Mouse (Mus musculus) CH12.LX (cell line): ENCODE data around the gene Mettl24. TPM values are rescaled to one million over a fixed set of nuclear protein-coding genes. Genes with fewer than 3 reads are reported as not detected.
A peak's percentile ranks its signal among the peaks of the same experiment; 100 is the strongest.

ENCODE experiments used
- DNase-seq: peaks from one replicate; pipeline ENCODE4 v3.0.0-alpha.2; 2013; ENCODE audit errors: extremely low read depth
- H3K27ac ChIP-seq: 2 replicates; pipeline ENCODE4 v1.5.1; 2012; ENCODE audit warnings: low read depth, mild to moderate bottlenecking, control low read depth, moderate library complexity; ENCODE audit not compliant: insufficient read depth
- H3K27me3 ChIP-seq: replicated peaks from 2 replicates; pipeline ENCODE3; 2012; ENCODE audit warnings: inconsistent platforms
- H3K36me3 ChIP-seq, 2 experiments: replicated peaks in 1 of 2; 2 replicates each; pipeline versions ENCODE3 to v1.6.1; 2012; ENCODE audit warnings: inconsistent platforms in 1 of 2, low read length in 1 of 2, mild to moderate bottlenecking in 1 of 2, mixed read lengths in 1 of 2, moderate library complexity in 1 of 2; ENCODE audit not compliant: control insufficient read depth in 1 of 2, insufficient read depth in 1 of 2
- H3K4me1 ChIP-seq, 2 experiments: 2 replicates each; pipeline ENCODE4 v1.6.1; 2012; ENCODE audit warnings: inconsistent platforms in 1 of 2, moderate library complexity in 1 of 2; ENCODE audit not compliant: insufficient read depth in 2 of 2, control insufficient read depth in 1 of 2
- H3K4me2 ChIP-seq: 2 replicates; pipeline ENCODE4 v1.6.1; 2012; ENCODE audit warnings: low read depth, mild to moderate bottlenecking, control low read depth; ENCODE audit not compliant: poor library complexity, insufficient read depth, severe bottlenecking
- H3K4me3 ChIP-seq, 3 experiments: fragments of 150-350 bp in 1 of 3; sonication (generic) in 1 of 3; replicated peaks in 1 of 3; 2 replicates each; pipeline versions ENCODE3 to v1.5.1; 2011 to 2012; ENCODE audit warnings: low read depth in 2 of 3, low read length in 2 of 3, mild to moderate bottlenecking in 2 of 3, moderate library complexity in 2 of 3, control low read depth in 1 of 3, improper control_type of control experiment in 1 of 3, inconsistent platforms in 1 of 3, mixed read lengths in 1 of 3; ENCODE audit not compliant: poor library complexity in 1 of 3
- H3K79me2 ChIP-seq: replicated peaks from 2 replicates; pipeline ENCODE4 v1.6.1; 2012; ENCODE audit warnings: mild to moderate bottlenecking, moderate library complexity; ENCODE audit not compliant: control insufficient read depth, poor library complexity, insufficient read depth, severe bottlenecking; ENCODE audit errors: extremely low read depth
- H3K9ac ChIP-seq: 2 replicates; pipeline ENCODE4 v1.6.1; 2012; ENCODE audit warnings: low read depth, mild to moderate bottlenecking, control low read depth, moderate library complexity; ENCODE audit not compliant: insufficient read depth
- H3K9me3 ChIP-seq: replicated peaks from 2 replicates; pipeline ENCODE3; 2012; ENCODE audit warnings: low read length, inconsistent platforms, mixed read lengths
- BHLHE40 ChIP-seq: IDR thresholded peaks from 2 replicates; pipeline ENCODE4 v1.6.1; 2011; ENCODE audit warnings: mild to moderate bottlenecking, low read depth, low read length, improper control_type of control experiment
- CHD2 ChIP-seq: IDR thresholded peaks from 2 replicates; pipeline ENCODE4 v1.6.1; 2011; ENCODE audit warnings: low read length, improper control_type of control experiment
- E2F4 ChIP-seq: IDR thresholded peaks from 2 replicates; pipeline ENCODE4 v1.6.1; 2011; ENCODE audit warnings: low read depth, low read length, improper control_type of control experiment; ENCODE audit not compliant: insufficient replicate concordance
- ELF1 ChIP-seq: IDR thresholded peaks from 2 replicates; pipeline ENCODE4 v1.6.1; 2014; ENCODE audit warnings: low read depth, mild to moderate bottlenecking, inconsistent platforms, low read length, improper control_type of control experiment
- ETS1 ChIP-seq: conservative IDR thresholded peaks from 2 replicates; pipeline ENCODE4 v1.6.1; 2012; ENCODE audit warnings: low read depth, mild to moderate bottlenecking, inconsistent platforms, low read length, improper control_type of control experiment, moderate library complexity
- GABPA ChIP-seq: IDR thresholded peaks from 2 replicates; pipeline ENCODE4 v1.6.1; 2012; ENCODE audit warnings: low read depth, low read length, improper control_type of control experiment, inconsistent platforms; ENCODE audit not compliant: insufficient replicate concordance
- HCFC1 ChIP-seq: IDR thresholded peaks from 2 replicates; pipeline ENCODE4 v1.6.1; 2012; ENCODE audit warnings: low read depth, mild to moderate bottlenecking, inconsistent platforms, low read length, improper control_type of control experiment
- IRF4 ChIP-seq: IDR thresholded peaks from 2 replicates; pipeline ENCODE4 v1.6.1; 2014; ENCODE audit warnings: low read depth, mild to moderate bottlenecking, inconsistent platforms, low read length, improper control_type of control experiment
- JUN ChIP-seq: IDR thresholded peaks from 2 replicates; pipeline ENCODE4 v1.6.1; 2011; ENCODE audit warnings: low read depth, mild to moderate bottlenecking, low read length, improper control_type of control experiment, moderate library complexity; ENCODE audit not compliant: insufficient read depth
- MAFK ChIP-seq: IDR thresholded peaks from 2 replicates; pipeline ENCODE4 v1.6.1; 2011; ENCODE audit warnings: low read length, improper control_type of control experiment; ENCODE audit not compliant: insufficient replicate concordance
- MAZ ChIP-seq: IDR thresholded peaks from 2 replicates; pipeline ENCODE4 v1.6.1; 2012; ENCODE audit warnings: low read depth, mild to moderate bottlenecking, inconsistent platforms, low read length, improper control_type of control experiment, moderate library complexity
- MEF2A ChIP-seq: IDR thresholded peaks from 2 replicates; pipeline ENCODE4 v1.6.1; 2014; ENCODE audit warnings: low read depth, mild to moderate bottlenecking, inconsistent platforms, low read length, improper control_type of control experiment, borderline replicate concordance
- NRF1 ChIP-seq: IDR thresholded peaks from 2 replicates; pipeline ENCODE4 v1.6.1; 2014; ENCODE audit warnings: low read depth, mild to moderate bottlenecking, inconsistent platforms, low read length, improper control_type of control experiment, moderate library complexity
- PAX5 ChIP-seq: IDR thresholded peaks from 2 replicates; pipeline ENCODE4 v1.6.1; 2012; ENCODE audit warnings: low read length, inconsistent platforms, mixed read lengths
- POLR2A ChIP-seq: IDR thresholded peaks from 2 replicates; pipeline ENCODE4 v1.6.1; 2011; ENCODE audit warnings: low read depth, mild to moderate bottlenecking, improper control_type of control experiment, low read length
- RAD21 ChIP-seq: IDR thresholded peaks from 2 replicates; pipeline ENCODE4 v1.6.1; 2011; ENCODE audit warnings: low read depth, mild to moderate bottlenecking, low read length, improper control_type of control experiment, moderate library complexity
- SIN3A ChIP-seq: IDR thresholded peaks from 2 replicates; pipeline ENCODE4 v1.6.1; 2012; ENCODE audit warnings: low read length, improper control_type of control experiment, inconsistent platforms
- SMC3 ChIP-seq: IDR thresholded peaks from 2 replicates; pipeline ENCODE4 v1.6.1; 2011; ENCODE audit warnings: low read depth, low read length, improper control_type of control experiment
- TBP ChIP-seq: conservative IDR thresholded peaks from 2 replicates; pipeline ENCODE4 v1.6.1; 2011; ENCODE audit warnings: low read depth, low read length, improper control_type of control experiment
- UBTF ChIP-seq: IDR thresholded peaks from 2 replicates; pipeline ENCODE4 v1.6.1; 2012; ENCODE audit warnings: low read depth, mild to moderate bottlenecking, inconsistent platforms, low read length, improper control_type of control experiment, moderate library complexity
- USF1 ChIP-seq: IDR thresholded peaks from 2 replicates; pipeline ENCODE4 v1.6.1; 2014; ENCODE audit warnings: low read depth, mild to moderate bottlenecking, inconsistent platforms, low read length, improper control_type of control experiment
- ZC3H11A ChIP-seq: IDR thresholded peaks from 2 replicates; pipeline ENCODE4 v1.6.1; 2012; ENCODE audit warnings: low read depth, mild to moderate bottlenecking, inconsistent platforms, low read length, improper control_type of control experiment
- ZMIZ1 ChIP-seq: IDR thresholded peaks from 2 replicates; pipeline ENCODE4 v1.6.1; 2012; ENCODE audit warnings: low read depth, mild to moderate bottlenecking, inconsistent platforms, low read length, improper control_type of control experiment
- dilution Hi-C: fragments of 300-500 bp; cut with MboI; formaldehyde crosslinking; loops from 2 replicates; pipeline ENCODE4 v1.14.3; 2020; ENCODE audit warnings: low sequenced_read_pairs; ENCODE audit not compliant: extremely low pct_unique_long_range_greater_than_20kb, extremely low pct_ligation_motif_present
- in situ Hi-C: fragments of 300-500 bp; cut with MboI; formaldehyde crosslinking; loops from 3 replicates; pipeline ENCODE4 v1.14.3; 2019; ENCODE audit warnings: low sequenced_read_pairs, low pct_ligation_motif_present, low pct_unique_long_range_greater_than_20kb, mixed read lengths
- polyA plus RNA-seq: library from polyadenylated mRNA; unstranded; fragments of >175 nt; gene quantifications from 2 replicates; pipeline ENCODE4 v1.2.1, GENCODE M21; 2012; ENCODE audit warnings: low read depth; ENCODE audit not compliant: insufficient read length
- total RNA-seq, 2 experiments: library from RNA; depleted of rRNA; stranded (reverse); fragments of 300-350 nt in 1 of 2; fragments of >200 nt in 1 of 2; gene quantifications; 2 replicates each; pipeline ENCODE4 v1.2.3; 2012 to 2014

Mettl24 gene
- total and polyA plus RNA-seq, 3 experiments, result not detected

DNA sequence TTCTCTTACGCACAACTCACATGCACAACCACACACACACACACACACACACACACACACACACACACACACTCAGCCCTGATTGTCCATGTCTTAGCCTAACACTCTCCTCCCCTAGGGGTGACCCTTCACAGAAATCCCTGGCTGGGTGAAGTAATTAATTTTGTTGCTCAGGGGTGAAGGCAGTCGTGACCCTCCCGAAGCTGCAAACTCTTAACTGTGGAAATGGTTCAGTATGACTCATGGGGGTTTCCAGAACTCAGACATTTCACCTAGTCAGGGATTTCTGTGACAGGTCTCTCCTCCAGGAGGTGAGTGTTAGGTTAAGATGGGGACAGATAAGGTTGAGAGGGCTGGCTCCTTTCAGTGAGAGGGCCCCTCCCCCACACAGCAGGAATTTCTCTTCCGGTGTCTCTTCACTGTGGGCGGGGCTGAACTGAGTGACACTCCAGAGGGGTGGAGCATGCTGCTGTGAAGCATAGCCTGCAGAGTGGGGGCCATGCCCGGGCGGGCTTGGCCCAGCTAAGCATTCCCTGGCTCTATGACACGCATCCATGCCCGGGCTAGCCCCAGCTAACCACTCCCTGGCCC, 30.0 kb downstream of the Mettl24 start (continued):
- TF ChIP-seq CHD2 (peak; percentile 31; the same call in 1 of the 2 replicates), POLR2A (no peak), NRF1 (no peak), RAD21 (no peak), HCFC1 (no peak), BHLHE40 (no peak), UBTF (no peak), SIN3A (no peak), PAX5 (no peak), MEF2A (no peak)

DNA sequence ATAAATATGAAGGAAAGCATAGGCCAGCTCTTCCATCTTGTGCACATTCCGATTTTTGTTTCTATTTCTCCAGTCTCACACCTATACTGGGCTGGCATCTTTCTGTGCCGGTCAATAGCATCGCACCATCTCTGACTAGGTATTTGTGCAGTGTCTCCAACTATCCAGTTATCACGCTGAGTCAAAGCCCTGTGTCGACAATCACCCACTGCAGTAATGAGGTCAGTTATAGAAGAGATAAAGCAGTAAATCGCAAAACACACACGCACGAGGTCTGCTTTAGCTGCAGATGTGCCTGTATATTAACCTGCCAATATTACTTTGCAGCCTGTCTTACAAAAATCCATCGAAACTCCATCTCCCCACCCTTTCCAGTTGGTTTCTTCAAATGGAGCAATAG, 30.7 kb downstream of the Mettl24 start:
- DNase-seq, result no peak
- Histone ChIP-seq H3K79me2 (no peaks in the 10 kb centered on the region), H3K4me2 (no peak overlapping the region; the same call in 1 of the 2 replicates), H3K9me3 (no peaks in the 10 kb centered on the region), H3K4me1 (peaks cover 11 to 19% of the 10 kb centered on the region in 2 experiments), H3K4me3 (no peak overlapping the region), H3K27me3 (no peaks in the 10 kb centered on the region), H3K36me3 (no peaks in the 10 kb centered on the region), H3K27ac (no peak overlapping the region), H3K9ac (no peak overlapping the region)
- TF ChIP-seq GABPA (no peak), MAZ (no peak), ZMIZ1 (no peak), POLR2A (no peak), JUN (no peak), PAX5 (no peak), ELF1 (no peak), UBTF (no peak), SMC3 (no peak), ZC3H11A (no peak), BHLHE40 (no peak), ETS1 (no peak), TBP (no peak), E2F4 (no peak), USF1 (no peak), CHD2 (no peak), MAFK (no peak), IRF4 (no peak)
- in situ Hi-C loops, result no loop called here
- dilution Hi-C loops, result no loop called here
